Mouse (Mus musculus): Measurements from ENCODE around the gene Gapvd1. TPM values are rescaled to one million over a fixed set of nuclear protein-coding genes. Genes with fewer than 3 reads are reported as not detected.
"Not testable (repeated sequence)": the region's sequence is repeated elsewhere in the genome, so short reads cannot be mapped to it uniquely, and the experiment has no call there.

Gapvd1 gene
- 65.0 and 70.8 TPM in 2 replicates for polyA plus RNA-seq (2014; fragmentation: Nextera tagmentation; extraction: Ambion mirVana)

DNA sequence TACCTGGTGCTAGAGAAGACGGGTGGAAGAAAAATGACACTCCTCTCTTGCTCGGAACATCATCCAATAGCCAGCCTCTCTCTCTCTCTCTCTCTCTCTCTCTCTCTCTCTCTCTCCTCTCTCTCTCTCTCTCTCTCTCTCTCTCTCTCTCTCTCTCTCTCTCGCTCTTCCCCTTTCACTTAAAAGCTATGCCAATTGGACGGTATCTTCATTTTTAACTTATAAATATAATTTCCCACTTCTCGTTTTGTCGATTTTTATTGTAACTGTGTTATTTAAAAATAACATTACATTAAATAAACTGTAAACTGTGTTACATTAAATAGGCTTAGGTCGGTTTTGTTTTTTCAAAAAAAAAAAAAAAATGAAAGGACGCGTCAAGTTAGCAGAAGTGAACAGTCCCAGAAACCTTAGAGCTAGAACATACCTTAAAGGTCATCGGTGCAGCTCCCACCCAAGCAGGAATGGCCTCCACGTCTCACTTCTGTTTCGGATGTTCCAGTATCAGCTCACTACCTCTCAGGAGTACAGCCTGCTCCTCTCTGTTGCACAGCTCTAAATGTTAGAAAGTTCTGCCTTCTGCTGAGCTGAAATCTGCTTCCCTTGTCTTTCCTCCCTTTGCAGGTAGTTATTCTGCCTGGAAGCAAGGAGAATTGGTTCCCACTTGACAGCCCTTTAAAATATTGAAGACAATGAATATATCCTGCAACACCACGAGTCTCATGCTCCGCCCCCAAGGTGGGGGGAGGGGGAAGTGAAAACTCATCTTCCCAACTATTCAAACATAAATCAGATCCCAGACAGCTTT lies at the start of gene Gapvd1:
Gapvd1 (minus strand) TSS at position 682 of the 808 bp plus-strand sequence.
- no peaks in the 10 kb centered on the region for H3K27me3 ChIP-seq (ENCODE audit: control insufficient read depth, insufficient read depth, low read length)
- H3K27ac ChIP-seq (ENCODE audit: low read depth, low read length) = peak within 1 kb of the TSS; percentile 97
- peak within 1 kb of the TSS; percentile 86 for H3K9ac ChIP-seq (ENCODE audit: low read depth, low read length)
- H3K36me3 ChIP-seq (ENCODE audit: control insufficient read depth, insufficient read depth, low read length) = no peaks in the 10 kb centered on the region
- H3K4me2 ChIP-seq = peak within 1 kb of the TSS; percentile 65
- ATAC-seq (replicated peaks; ENCODE audit: insufficient number of reproducible peaks, low FRiP score, low TSS enrichment) = no peak
- WGBS (ENCODE audit: insufficient replicate concordance) = 2% methylated on average over 14 of the region's 14 CpGs
- peak within 1 kb of the TSS; percentile 91 for H3K4me3 ChIP-seq (ENCODE audit: low read depth, low read length)
- H3K4me1 ChIP-seq (ENCODE audit: control insufficient read depth, insufficient read depth, low read length) = peaks cover 10% of the 10 kb centered on the region
- no peaks in the 10 kb centered on the region for H3K9me3 ChIP-seq (replicated peaks; ENCODE audit: control insufficient read depth, low read length)

DNA sequence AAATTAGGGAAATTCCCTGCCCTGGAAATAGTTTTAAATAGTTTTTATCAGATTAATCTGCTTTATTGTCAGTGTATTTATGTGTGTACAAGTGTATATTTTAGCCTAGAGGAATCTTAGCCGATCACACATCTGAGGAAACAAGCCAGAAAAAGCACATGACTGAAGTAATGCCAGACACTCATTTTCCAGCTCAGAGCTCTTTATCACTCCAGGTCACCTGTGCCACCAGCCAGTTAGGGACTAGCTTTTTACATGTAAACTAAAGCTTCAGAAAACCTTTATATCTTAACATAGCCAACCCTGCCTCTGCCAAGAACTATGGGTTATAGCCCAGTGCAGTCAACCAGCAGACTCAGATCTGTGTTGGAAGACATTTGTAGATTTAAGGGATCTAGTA lies 49.8 kb upstream of the Gapvd1 start:
- H3K27ac ChIP-seq (ENCODE audit: low read depth, low read length) = no peak overlapping the region

DNA sequence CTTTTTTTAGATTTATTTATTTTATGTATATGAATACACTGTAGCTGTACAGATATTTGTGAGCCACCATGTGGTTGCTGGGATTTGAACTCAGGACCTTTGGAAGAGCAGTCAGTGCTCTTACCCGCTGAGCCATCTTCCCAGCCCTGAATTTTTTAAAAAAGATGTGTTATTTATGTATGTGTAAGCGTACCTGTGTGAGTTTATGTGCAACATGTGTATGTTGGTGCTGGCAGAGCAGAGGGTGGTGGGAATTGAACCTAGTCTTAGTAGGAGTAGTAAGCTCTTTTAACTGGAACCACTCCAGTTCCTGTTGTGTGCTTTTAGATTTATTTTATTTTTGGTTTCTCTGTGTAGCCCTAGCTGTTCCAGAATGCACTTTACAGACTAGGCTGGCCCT lies 49.1 kb upstream of the Gapvd1 start:
- peak overlapping the region; percentile 31; the same call in 1 of the 2 replicates for H3K4me2 ChIP-seq
- H3K9ac ChIP-seq (ENCODE audit: low read depth, low read length) = no peak overlapping the region
- H3K36me3 ChIP-seq (ENCODE audit: control insufficient read depth, insufficient read depth, low read length) = no peaks in the 10 kb centered on the region
- ATAC-seq (replicated peaks; ENCODE audit: insufficient number of reproducible peaks, low FRiP score, low TSS enrichment) = no peak
- no peak overlapping the region for H3K4me3 ChIP-seq (ENCODE audit: low read depth, low read length)
- no peak overlapping the region for H3K27ac ChIP-seq (ENCODE audit: low read depth, low read length)
- no peaks in the 10 kb centered on the region for H3K27me3 ChIP-seq (ENCODE audit: control insufficient read depth, insufficient read depth, low read length)
- H3K4me1 ChIP-seq (ENCODE audit: control insufficient read depth, insufficient read depth, low read length) = peaks cover 2% of the 10 kb centered on the region; the same call in 1 of the 2 replicates
- 95% methylated on average over 2 of the region's 2 CpGs for WGBS (ENCODE audit: insufficient replicate concordance)
- H3K9me3 ChIP-seq (replicated peaks; ENCODE audit: control insufficient read depth, low read length) = no peaks in the 10 kb centered on the region

More for the DNA sequence above, 49.8 kb upstream of the Gapvd1 start:
- no peaks in the 10 kb centered on the region for H3K9me3 ChIP-seq (replicated peaks; ENCODE audit: control insufficient read depth, low read length)
- H3K4me1 ChIP-seq (ENCODE audit: control insufficient read depth, insufficient read depth, low read length) = peaks cover 2% of the 10 kb centered on the region; the same call in 1 of the 2 replicates
- H3K27me3 ChIP-seq (ENCODE audit: control insufficient read depth, insufficient read depth, low read length) = no peaks in the 10 kb centered on the region
- no peak overlapping the region for H3K4me3 ChIP-seq (ENCODE audit: low read depth, low read length)
- no peaks in the 10 kb centered on the region for H3K36me3 ChIP-seq (ENCODE audit: control insufficient read depth, insufficient read depth, low read length)
- no peak overlapping the region for H3K4me2 ChIP-seq
- WGBS (ENCODE audit: insufficient replicate concordance) = 69% methylated on average over 1 of the region's 1 CpGs
- no peak for ATAC-seq (replicated peaks; ENCODE audit: insufficient number of reproducible peaks, low FRiP score, low TSS enrichment)
- H3K9ac ChIP-seq (ENCODE audit: low read depth, low read length) = no peak overlapping the region

DNA sequence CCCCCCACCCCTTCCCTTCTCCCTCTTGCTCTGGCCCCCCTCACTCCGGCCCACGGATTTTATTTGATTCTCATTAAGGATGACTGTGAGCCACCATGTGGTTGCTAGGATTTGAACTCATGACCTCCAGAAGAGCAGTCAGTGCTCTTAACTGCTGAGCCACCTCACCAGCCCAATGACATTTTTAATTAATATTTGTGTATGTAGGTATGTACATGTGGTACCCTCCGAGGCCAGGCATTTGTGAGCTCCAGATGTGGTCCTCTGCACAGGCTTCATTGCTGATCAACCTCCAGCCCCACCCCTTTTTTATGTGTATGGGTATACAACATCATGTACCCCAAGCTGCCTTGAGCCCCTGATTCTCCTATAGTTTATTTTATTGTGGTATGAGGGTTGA lies 48.7 kb upstream of the Gapvd1 start:
- WGBS (ENCODE audit: insufficient replicate concordance) = 88% methylated on average over 3 of the region's 3 CpGs
- Histone ChIP-seq H3K9ac (ENCODE audit: low read depth, low read length) (no peak overlapping the region), H3K4me3 (ENCODE audit: low read depth, low read length) (0 out of 2 replicates have a peak overlapping the region, but pooled peaks have one; percentile 5)

DNA sequence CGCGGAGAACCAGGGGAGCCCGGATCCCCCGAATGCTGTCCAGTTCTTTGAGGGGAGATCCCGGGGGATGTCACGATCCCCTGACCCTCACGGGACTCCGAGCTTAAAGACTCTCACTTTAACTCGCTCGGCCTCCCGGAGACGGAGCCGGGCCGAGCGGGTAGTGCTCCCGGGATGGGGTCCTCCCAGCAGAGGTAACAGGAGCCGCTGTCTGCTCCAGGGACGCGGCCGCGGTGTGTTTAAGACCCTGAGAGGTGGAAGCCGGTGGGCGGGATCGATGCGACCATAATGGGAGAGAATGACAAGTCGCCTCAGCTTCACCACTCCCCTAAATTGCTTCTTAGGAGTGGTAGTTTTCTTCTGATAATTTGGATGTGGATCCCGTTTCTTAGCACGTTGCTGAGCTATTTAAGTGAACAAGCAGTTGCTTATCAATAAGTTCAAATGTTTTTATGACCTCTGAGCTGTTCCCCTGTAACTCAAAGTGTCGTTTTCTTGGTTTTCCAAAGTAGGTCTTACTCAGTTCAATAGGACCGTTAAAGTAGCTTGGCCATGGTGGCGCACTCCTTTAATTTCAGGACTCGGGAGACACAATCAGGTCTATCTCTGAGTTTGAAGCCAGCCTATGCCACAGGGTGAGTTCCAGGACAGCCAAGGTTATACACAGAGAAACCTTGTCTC lies 47.7 kb upstream of the Gapvd1 start:
- Histone ChIP-seq H3K4me3 (ENCODE audit: low read depth, low read length) (peak overlapping the region; percentile 69), H3K9ac (ENCODE audit: low read depth, low read length) (peak overlapping the region; percentile 81), H3K4me2 (peak overlapping the region; percentile 81), H3K27ac (ENCODE audit: low read depth, low read length) (peak overlapping the region; percentile 90)
- not testable (repeated sequence) for H3K9me3 ChIP-seq (replicated peaks; ENCODE audit: control insufficient read depth, low read length); H3K27me3 ChIP-seq (ENCODE audit: control insufficient read depth, insufficient read depth, low read length); H3K36me3 ChIP-seq (ENCODE audit: control insufficient read depth, insufficient read depth, low read length); H3K4me1 ChIP-seq (ENCODE audit: control insufficient read depth, insufficient read depth, low read length)
- ATAC-seq (replicated peaks; ENCODE audit: insufficient number of reproducible peaks, low FRiP score, low TSS enrichment) = peak; percentile 29; the same call in 1 of the 2 replicates
- WGBS (ENCODE audit: insufficient replicate concordance) = under 1% methylated on average over 25 of the region's 32 CpGs

More for the DNA sequence above, 48.7 kb upstream of the Gapvd1 start:
- peaks cover 6% of the 10 kb centered on the region; the same call in 1 of the 2 replicates for H3K4me1 ChIP-seq (ENCODE audit: control insufficient read depth, insufficient read depth, low read length)
- no peaks in the 10 kb centered on the region for H3K27me3 ChIP-seq (ENCODE audit: control insufficient read depth, insufficient read depth, low read length)
- no peak for ATAC-seq (replicated peaks; ENCODE audit: insufficient number of reproducible peaks, low FRiP score, low TSS enrichment)
- no peak overlapping the region for H3K27ac ChIP-seq (ENCODE audit: low read depth, low read length)
- H3K4me2 ChIP-seq = peak overlapping the region; percentile 51
- H3K9me3 ChIP-seq (replicated peaks; ENCODE audit: control insufficient read depth, low read length) = no peaks in the 10 kb centered on the region
- H3K36me3 ChIP-seq (ENCODE audit: control insufficient read depth, insufficient read depth, low read length) = no peaks in the 10 kb centered on the region

DNA sequence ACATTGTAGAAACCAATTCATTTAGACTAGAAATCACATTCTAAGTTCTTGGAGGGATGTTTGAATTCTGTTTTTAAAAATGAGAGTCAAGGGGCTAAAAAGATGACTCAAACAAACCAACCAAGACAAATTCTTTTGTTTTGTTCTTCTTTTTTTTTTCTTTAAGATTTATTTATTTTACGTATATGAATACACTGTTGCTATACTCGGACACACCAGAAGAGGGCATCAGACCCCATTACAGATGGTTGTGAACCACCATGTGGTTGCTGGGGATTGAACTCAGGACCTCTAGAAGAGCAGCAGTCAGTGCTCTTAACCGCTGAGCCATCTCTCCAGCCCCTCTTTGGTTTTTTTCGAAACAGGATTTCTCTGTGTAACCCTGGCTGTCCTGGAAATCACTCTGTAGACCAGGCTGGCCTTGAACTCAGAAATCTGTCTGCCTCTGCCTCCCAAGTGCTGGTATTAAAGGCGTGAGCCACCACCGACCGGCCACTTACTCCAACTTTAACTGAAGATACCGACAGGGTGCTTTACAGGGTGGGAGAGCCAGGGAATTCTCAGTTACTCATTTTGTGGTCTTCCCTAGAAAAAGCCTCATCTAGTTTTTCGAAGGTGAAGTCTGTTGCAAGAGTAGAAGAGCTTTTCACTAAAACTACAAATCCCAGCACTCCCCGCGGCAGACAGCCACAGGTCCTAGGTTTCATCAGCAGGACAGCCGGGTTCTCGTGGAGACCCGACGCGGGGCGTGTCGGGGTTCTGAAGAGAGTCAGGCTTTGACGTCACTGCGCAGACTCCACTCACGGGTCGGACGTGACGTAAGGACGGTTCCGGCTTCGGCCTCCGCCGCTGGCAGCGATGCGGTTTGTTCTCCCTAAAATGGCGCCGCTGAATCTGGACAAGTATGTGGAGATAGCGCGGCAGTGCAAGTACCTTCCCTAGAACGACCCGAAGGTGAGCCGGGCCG lies 46.8 kb upstream of the Gapvd1 start:
- 5% methylated on average over 39 of the region's 39 CpGs for WGBS (ENCODE audit: insufficient replicate concordance)
- Histone ChIP-seq H3K4me1 (ENCODE audit: control insufficient read depth, insufficient read depth, low read length) (peaks cover 6% of the 10 kb centered on the region; the same call in 1 of the 2 replicates), H3K9me3 (replicated peaks; ENCODE audit: control insufficient read depth, low read length) (no peaks in the 10 kb centered on the region), H3K9ac (ENCODE audit: low read depth, low read length) (peak overlapping the region; percentile 81), H3K36me3 (ENCODE audit: control insufficient read depth, insufficient read depth, low read length) (0 out of 2 replicates have a peak, but pooled peaks cover under 1% of the 10 kb centered on the region), H3K4me3 (ENCODE audit: low read depth, low read length) (peak overlapping the region; percentile 69), H3K27me3 (ENCODE audit: control insufficient read depth, insufficient read depth, low read length) (no peaks in the 10 kb centered on the region), H3K27ac (ENCODE audit: low read depth, low read length) (peak overlapping the region; percentile 90), H3K4me2 (peak overlapping the region; percentile 50)
- peak; percentile 94 for ATAC-seq (replicated peaks; ENCODE audit: insufficient number of reproducible peaks, low FRiP score, low TSS enrichment)

DNA sequence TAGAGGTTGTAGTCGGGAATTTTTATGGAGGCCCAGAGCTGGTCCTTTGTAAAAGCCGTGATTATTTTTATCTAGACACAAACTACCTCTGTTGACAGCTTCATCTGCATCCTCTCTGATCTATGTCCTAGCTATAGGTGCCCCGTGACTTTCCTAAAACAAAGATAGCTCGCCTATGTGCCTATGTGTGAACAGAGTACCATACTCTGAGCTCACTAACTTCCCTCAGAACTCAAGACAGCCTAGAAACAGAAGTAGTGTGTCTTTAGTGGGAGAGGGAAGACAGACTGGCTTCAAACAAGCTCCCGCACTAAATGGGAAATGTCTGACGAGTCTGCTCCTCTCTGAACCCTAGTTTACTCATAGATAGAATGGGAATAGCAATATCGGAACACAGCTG lies 45.3 kb upstream of the Gapvd1 start:
- ATAC-seq (replicated peaks; ENCODE audit: insufficient number of reproducible peaks, low FRiP score, low TSS enrichment) = no peak
- H3K27me3 ChIP-seq (ENCODE audit: control insufficient read depth, insufficient read depth, low read length) = no peaks in the 10 kb centered on the region
- WGBS (ENCODE audit: insufficient replicate concordance) = 66% methylated on average over 7 of the region's 7 CpGs
- H3K4me3 ChIP-seq (ENCODE audit: low read depth, low read length) = no peak overlapping the region
- H3K4me2 ChIP-seq = peak overlapping the region; percentile 69
- H3K9me3 ChIP-seq (replicated peaks; ENCODE audit: control insufficient read depth, low read length) = no peaks in the 10 kb centered on the region
- H3K9ac ChIP-seq (ENCODE audit: low read depth, low read length) = no peak overlapping the region
- 0 out of 2 replicates have a peak, but pooled peaks cover 2% of the 10 kb centered on the region for H3K36me3 ChIP-seq (ENCODE audit: control insufficient read depth, insufficient read depth, low read length)
- H3K27ac ChIP-seq (ENCODE audit: low read depth, low read length) = no peak overlapping the region
- H3K4me1 ChIP-seq (ENCODE audit: control insufficient read depth, insufficient read depth, low read length) = peaks cover 6% of the 10 kb centered on the region; the same call in 1 of the 2 replicates

Measured in heart, embryonic 11.5 days (tissue).